Mouse (Mus musculus) limb, embryonic 14.5 days (tissue): ENCODE data around the gene Popdc3. TPM values are rescaled to one million over a fixed set of nuclear protein-coding genes. Genes with fewer than 3 reads are reported as not detected.

Experiments
- ATAC-seq: fragments of 200-750 bp; cut with Nextera tagmentation; 2 replicates; pipeline ENCODE4 v1.8.0; 2017; ENCODE audit warnings: low read depth, moderate number of reproducible peaks, moderate TSS enrichment; ENCODE audit not compliant: low FRiP score
- DNase-seq: peaks from one replicate; pipeline ENCODE4 v3.0.0-alpha.2; 2015; ENCODE audit warnings: low spot score
- H3K27ac ChIP-seq: fragments of 300-500 bp; sonication (generic); replicated peaks from 2 replicates; pipeline ENCODE4 v1.5.1; 2014; ENCODE audit warnings: low read depth, mild to moderate bottlenecking, low read length, moderate library complexity, mixed read lengths
- H3K27me3 ChIP-seq: fragments of 300-500 bp; sonication (generic); 2 replicates; pipeline ENCODE4 v1.6.1; 2014; ENCODE audit warnings: low read length, mixed read lengths; ENCODE audit not compliant: control insufficient read depth, insufficient read depth
- H3K36me3 ChIP-seq: fragments of 300-500 bp; sonication (generic); 2 replicates; pipeline ENCODE4 v1.6.1; 2014; ENCODE audit warnings: mild to moderate bottlenecking, low read length, moderate library complexity, mixed read lengths; ENCODE audit not compliant: control insufficient read depth, insufficient read depth
- H3K4me1 ChIP-seq: fragments of 300-500 bp; sonication (generic); 2 replicates; pipeline ENCODE4 v1.6.1; 2014; ENCODE audit warnings: antibody characterized with exemption, low read length, mixed read lengths; ENCODE audit not compliant: control insufficient read depth, insufficient read depth
- H3K4me2 ChIP-seq: fragments of 300-500 bp; sonication (generic); replicated peaks from 2 replicates; pipeline ENCODE4 v1.6.1; 2014; ENCODE audit warnings: low read depth, mild to moderate bottlenecking, low read length, moderate library complexity; ENCODE audit not compliant: severe bottlenecking
- H3K4me3 ChIP-seq: fragments of 300-500 bp; sonication (generic); replicated peaks from 2 replicates; pipeline ENCODE4 v1.5.1; 2014; ENCODE audit warnings: low read length
- H3K9ac ChIP-seq: fragments of 300-500 bp; sonication (generic); 2 replicates; pipeline ENCODE4 v1.6.1; 2014; ENCODE audit warnings: mild to moderate bottlenecking, low read depth, low read length, moderate library complexity; ENCODE audit not compliant: severe bottlenecking
- H3K9me3 ChIP-seq: fragments of 300-500 bp; sonication (generic); 2 replicates; pipeline ENCODE4 v1.6.1; 2016; ENCODE audit warnings: low read length; ENCODE audit not compliant: control insufficient read depth
- POLR2A ChIP-seq: fragments of 200-500 bp; IDR thresholded peaks from 2 replicates; pipeline ENCODE4 v1.8.0; 2012; ENCODE audit warnings: inconsistent platforms, mild to moderate bottlenecking, moderate library complexity, borderline replicate concordance; ENCODE audit not compliant: insufficient read depth, insufficient read length; ENCODE audit errors: extremely low read depth
- WGBS: fragments of 180-500 bp; shearing (Covaris S2); extraction: QIAGEN DNeasy Blood & Tissue Kit; methylation state at CpG from one replicate; pipeline ENCODE4 v1.1.7; 2014; 5-methylcytosine and 5-hydroxymethylcytosine counted together
- polyA plus RNA-seq, 2 experiments: library from polyadenylated mRNA; depleted of rRNA in 1 of 2; stranded (reverse) in 1 of 2; unstranded in 1 of 2; fragments of >200 nt; fragmentation: Nextera tagmentation in 1 of 2; extraction: Ambion mirVana in 1 of 2; gene quantifications; 2 replicates each; pipeline versions ENCODE4 v1.2.1 to v1.2.3; 2012 to 2014

Gene Popdc3
- polyA plus RNA-seq, 2 experiments, result 1.9 to 2.5 TPM

DNA sequence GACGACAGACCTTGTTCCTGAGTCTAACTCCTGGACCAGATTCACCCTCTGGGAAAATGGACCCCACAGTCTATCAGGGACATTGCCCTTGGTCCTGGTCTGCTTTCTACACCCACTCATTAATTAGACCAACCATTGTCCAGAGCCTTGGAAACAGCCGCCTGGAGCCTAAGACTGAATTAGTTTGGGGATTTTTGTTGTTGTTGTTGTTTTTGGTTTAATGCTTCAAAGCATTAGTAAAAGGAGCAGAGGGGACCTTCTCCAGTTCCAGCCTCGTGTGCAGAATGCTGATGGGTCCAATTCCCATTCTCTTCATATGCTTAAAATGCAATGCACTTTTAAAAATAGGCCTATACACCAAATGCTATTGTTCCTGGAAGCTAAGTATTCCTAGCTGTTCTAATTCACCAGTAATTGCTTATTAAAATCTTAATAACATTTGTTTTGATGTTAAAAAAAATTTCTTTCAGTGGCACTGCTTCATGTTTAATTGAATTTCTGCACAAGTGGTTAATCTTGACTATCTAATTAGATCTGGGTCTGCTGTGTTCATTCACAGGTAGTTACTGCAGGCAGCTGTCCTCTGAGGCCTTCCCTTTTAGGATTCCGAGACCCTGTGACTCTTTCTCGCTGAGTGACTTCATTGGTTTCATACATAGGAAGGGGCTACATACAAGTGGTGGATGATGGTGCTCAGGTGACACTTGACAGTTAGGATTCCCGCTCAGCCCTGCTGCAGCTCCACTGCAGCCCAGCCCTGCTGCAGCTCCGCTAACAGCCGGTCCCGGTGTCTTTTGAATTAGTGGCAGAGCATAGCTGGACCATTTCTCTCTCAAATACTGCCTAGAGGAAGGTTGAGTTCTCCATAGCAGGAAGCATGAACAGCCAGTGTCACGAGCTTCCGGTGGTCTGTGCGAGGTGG is 25.9 kb upstream of the Popdc3 start:
- ATAC-seq, result no peak
- TF ChIP-seq POLR2A, result no peak
- Histone ChIP-seq H3K4me2 (no peak overlapping the region), H3K27me3 (no peaks in the 10 kb centered on the region), H3K27ac (no peak overlapping the region), H3K9me3 (no peaks in the 10 kb centered on the region), H3K36me3 (peaks cover 69% of the 10 kb centered on the region), H3K4me3 (no peak overlapping the region), H3K4me1 (no peaks in the 10 kb centered on the region), H3K9ac (no peak overlapping the region)
- 91% methylated on average over 12 of the region's 12 CpGs for WGBS
- DNase-seq, result no peak

- ATAC-seq (no peak), DNase-seq (no peak)
- H3K4me2 ChIP-seq, result no peak overlapping the region
- H3K27ac ChIP-seq, result no peak overlapping the region
- no peak for TF ChIP-seq POLR2A
- 92% methylated on average over 14 of the region's 14 CpGs for WGBS
- H3K27me3 ChIP-seq, result no peaks in the 10 kb centered on the region
- peaks cover 85% of the 10 kb centered on the region for H3K36me3 ChIP-seq
- H3K9ac ChIP-seq, result no peak overlapping the region
- no peaks in the 10 kb centered on the region for H3K9me3 ChIP-seq
- H3K4me1 ChIP-seq, result no peaks in the 10 kb centered on the region
- H3K4me3 ChIP-seq, result no peak overlapping the region
Observed at GRCm38 (mm10) chr10:45154557-45155060, 23.3 kb upstream of the Popdc3 start.

DNA sequence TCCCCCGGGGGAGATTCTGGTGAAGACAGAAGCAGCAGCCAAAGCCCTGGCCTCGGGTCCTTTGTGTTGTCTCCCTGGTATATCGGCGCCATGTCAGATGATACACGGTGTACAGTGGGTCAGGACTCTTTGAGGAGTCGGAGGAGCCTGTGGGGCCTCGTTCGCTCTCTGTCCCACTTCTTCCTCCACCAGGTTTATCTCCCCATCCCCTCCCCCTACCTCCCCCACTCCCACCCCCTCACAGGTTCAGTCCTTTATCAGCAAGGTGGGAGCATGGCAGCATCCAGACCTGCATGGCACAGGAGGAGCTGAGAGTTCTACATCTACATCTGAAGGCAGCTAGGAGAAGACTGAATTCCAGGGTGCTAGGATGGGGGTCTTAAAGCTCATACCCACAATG is 12.0 kb upstream of the Popdc3 start:
- H3K9me3 ChIP-seq, result no peaks in the 10 kb centered on the region
- no peak for TF ChIP-seq POLR2A
- H3K27ac ChIP-seq, result no peak overlapping the region
- 92% methylated on average over 8 of the region's 8 CpGs for WGBS
- no peaks in the 10 kb centered on the region for H3K36me3 ChIP-seq
- no peaks in the 10 kb centered on the region for H3K27me3 ChIP-seq
- no peak for DNase-seq
- no peak overlapping the region for H3K4me2 ChIP-seq
- no peak overlapping the region for H3K9ac ChIP-seq
- ATAC-seq, result no peak
- H3K4me3 ChIP-seq, result no peak overlapping the region
- H3K4me1 ChIP-seq, result no peaks in the 10 kb centered on the region

- 60% methylated on average over 8 of the region's 8 CpGs for WGBS
- Histone ChIP-seq H3K4me3 (no peak overlapping the region), H3K9ac (no peak overlapping the region), H3K27ac (no peak overlapping the region), H3K9me3 (no peaks in the 10 kb centered on the region), H3K4me2 (no peak overlapping the region), H3K36me3 (no peaks in the 10 kb centered on the region), H3K27me3 (no peaks in the 10 kb centered on the region), H3K4me1 (no peaks in the 10 kb centered on the region)
- no peak for TF ChIP-seq POLR2A
- peak; percentile 10 for DNase-seq
- peak; percentile 67; the same call in 1 of the 2 replicates for ATAC-seq
Observed at GRCm38 (mm10) chr10:45173927-45174326, 4.0 kb upstream of the Popdc3 start.

DNA sequence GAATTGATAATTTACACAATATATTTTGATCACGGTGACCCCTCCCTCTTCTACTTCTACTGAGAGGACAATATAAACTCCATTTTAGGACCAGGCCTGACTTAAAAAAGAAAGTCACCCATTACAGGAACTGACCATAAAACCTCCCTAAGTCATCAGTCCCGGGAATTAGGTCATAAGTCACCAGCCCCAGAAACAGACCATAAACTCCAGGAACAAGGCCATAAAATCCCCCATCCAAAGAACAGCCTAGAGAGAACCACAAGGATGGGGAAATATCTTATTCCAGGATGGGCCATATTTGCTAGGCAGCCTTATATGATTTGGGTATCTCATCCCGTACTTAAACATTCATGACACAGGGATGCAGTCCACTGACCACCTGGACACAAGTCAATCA is 3.6 kb upstream of the Popdc3 start:
- no peak for DNase-seq
- no peak overlapping the region for H3K9ac ChIP-seq
- no peak overlapping the region for H3K4me3 ChIP-seq
- ATAC-seq, result no peak
- no peaks in the 10 kb centered on the region for H3K27me3 ChIP-seq
- 47% methylated on average over 3 of the region's 3 CpGs for WGBS
- H3K4me2 ChIP-seq, result no peak overlapping the region
- H3K27ac ChIP-seq, result no peak overlapping the region
- TF ChIP-seq POLR2A, result no peak
- no peaks in the 10 kb centered on the region for H3K4me1 ChIP-seq
- H3K36me3 ChIP-seq, result no peaks in the 10 kb centered on the region
- no peaks in the 10 kb centered on the region for H3K9me3 ChIP-seq
